Mouse (Mus musculus): ENCODE measurements around the gene Cd63.

DNA sequence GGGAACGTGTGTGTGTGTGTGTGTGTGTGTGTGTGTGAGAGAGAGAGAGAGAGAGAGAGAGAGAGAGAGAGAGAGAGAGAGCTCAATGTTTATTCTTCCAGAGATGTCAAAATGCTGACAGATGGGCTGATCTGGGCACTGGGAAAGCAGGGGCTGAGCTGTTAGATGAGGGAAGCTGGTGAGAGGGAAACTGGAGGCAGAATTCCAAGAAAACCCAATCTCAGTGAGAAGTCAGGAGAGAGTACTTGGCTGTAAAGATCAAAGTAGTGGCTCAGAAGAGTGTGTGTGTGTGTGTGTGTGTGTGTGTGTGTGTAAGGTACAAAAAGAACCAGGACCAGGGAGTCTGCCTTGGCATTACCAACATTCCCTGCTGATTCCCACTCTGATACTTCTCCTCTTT is 3.3 kb upstream of the Cd63 start:
- TF ChIP-seq HCFC1 (IDR thresholded peaks at IDR 0.05; ENCODE audit: borderline replicate concordance, insufficient read depth, low read length) (no peak), ZNF384 (IDR thresholded peaks at IDR 0.05; ENCODE audit: low read depth, low read length) (no peak), ZC3H11A (IDR thresholded peaks at IDR 0.05; ENCODE audit: borderline replicate concordance, low read depth, low read length) (no peak), MAFK (IDR thresholded peaks at IDR 0.05; ENCODE audit: insufficient read depth, low read depth, low read length) (no peak), CHD2 (IDR thresholded peaks at IDR 0.05; ENCODE audit: low read depth, low read length) (no peak)

Data from ES-E14 (cell line).